Mouse (Mus musculus) inflammation-experienced regulatory T-cells, adult 6 months (primary cell): Measurements from ENCODE around the gene Med27. TPM values are rescaled to one million over a fixed set of nuclear protein-coding genes. Genes with fewer than 3 reads are reported as not detected.
"Not testable (repeated sequence)": the region's sequence is repeated elsewhere in the genome, so short reads cannot be mapped to it uniquely, and the experiment has no call there.

Experiments
- ATAC-seq: one replicate; pipeline ENCODE4 v1.8.0; 2017
- polyA plus RNA-seq, 3 experiments: library from polyadenylated mRNA; unstranded; fragments of 100-300 nt; shearing (Covaris generic); gene quantifications; one replicate each; pipeline ENCODE4 v1.2.1; 2017

Gene Med27
- polyA plus RNA-seq, 3 experiments from 2014 or later: 28.1 to 32.9 (median 31.4) TPM

DNA sequence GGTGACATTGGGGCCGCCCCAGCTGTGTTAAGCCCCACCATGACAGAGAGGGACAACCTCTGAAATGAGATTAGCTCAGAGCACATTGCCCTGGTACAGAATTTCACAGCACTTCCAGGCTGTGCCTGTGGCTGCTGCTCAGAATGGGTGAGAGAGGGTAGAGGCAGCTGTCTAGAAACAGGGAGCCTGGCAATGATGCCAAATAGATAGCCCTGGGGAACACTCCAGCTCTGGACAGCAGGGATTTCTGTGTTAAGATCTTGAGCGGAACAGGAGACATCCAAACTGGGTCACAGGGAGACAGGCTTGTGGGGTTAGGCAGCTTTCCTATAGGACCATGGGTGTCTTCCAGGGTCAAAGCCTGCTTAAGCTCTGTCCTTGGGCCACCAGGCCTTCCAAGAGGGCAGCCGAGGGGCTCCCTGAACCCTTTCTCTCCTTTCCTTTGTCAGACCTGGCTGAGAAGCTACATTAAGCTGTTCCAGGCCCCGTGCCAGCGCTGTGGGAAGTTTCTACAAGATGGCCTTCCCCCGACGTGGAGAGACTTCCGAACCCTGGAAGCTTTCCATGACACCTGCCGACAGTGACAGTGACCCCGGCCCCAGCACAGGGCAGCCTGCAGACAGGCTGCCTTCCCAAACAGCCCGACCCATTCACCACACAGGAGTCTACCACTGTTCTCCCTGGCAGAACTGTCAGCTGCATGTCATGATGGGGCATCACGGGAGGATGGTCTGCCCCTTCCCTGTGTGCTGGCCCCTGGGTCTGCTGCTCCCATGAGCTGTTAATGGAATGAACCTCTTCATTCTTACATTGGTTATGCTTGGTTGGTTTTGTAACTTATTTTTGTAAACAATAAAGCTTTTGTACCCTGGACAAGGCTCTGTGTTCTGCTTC is 177.5 kb downstream of the Med27 start:
- no peak for ATAC-seq

DNA sequence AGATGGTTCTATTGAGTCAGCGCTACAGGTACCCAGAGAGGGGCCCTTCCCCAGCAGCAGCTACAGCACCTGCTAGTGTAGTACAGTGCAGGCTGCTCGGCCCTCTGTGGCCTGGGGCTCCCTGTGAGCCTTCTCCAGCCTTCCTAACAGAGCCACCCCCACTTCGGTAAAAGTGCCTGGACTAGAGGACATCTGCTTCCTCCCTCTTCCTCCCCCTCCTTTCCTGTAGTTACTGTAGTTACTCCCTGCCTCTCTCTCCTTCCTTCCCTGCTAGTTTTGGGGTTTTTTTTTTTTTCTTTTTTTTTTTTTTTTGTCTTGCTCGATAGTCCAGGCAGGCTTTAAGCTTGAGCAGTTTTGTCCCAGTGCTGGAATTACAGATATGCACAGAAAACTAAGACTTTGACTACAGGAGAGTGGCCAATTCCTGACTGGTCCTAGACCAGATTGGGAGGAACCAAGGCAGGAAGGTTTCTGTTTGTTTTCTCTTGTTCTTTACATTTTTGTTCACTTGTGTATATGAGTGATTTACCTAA is 178.7 kb downstream of the Med27 start:
- ATAC-seq: no peak

- ATAC-seq: no peak
Measured at GRCm38 (mm10) chr2:29526266-29526665, 179.6 kb downstream of the Med27 start.

- not testable (repeated sequence) for ATAC-seq
Measured at GRCm38 (mm10) chr2:29527480-29527879, 180.9 kb downstream of the Med27 start.

GRCm38 (mm10) chr2:29528811-29529210 is 182.2 kb downstream of the Med27 start:
- no peak for ATAC-seq

DNA sequence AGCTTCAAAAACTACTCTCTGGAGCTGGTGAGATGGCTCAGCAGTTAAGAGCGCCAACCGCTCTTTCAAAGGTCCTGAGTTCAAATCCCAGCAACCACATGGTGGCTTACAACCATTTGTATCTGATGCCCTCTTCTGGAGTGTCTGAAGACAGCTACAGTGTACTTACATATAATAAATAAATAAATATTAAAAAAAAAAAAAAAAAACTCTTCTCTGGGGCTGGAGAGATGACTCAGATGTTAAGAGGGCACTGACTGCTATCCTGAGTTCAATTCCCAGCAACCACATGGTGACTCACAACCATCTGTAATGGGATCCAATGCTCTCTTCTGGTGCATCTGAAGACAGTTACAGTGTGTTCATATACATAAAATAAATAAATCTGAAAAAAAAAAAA is 183.2 kb downstream of the Med27 start:
- ATAC-seq: not testable (repeated sequence)

DNA sequence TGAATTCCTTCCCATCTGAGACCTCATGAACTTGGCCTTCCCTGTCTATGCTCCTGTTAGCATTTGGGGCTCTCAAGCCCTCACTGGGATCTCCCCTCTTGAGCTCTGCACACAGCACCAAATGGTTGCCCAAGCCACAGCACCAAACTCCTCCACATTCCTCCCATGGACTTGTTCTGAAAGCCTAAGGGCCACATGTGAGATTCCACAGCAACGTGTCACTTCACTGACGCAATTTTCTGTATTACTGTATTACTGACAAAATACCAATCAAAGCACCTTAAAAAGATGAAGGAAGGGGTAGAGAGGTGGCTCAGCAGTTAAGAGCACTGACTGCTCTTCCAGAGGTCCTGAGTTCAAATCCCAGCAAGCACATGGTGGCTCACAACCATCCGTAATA is 185.6 kb downstream of the Med27 start:
- ATAC-seq: no peak

GRCm38 (mm10) chr2:29532921-29533320 is 186.3 kb downstream of the Med27 start:
- ATAC-seq: no peak

DNA sequence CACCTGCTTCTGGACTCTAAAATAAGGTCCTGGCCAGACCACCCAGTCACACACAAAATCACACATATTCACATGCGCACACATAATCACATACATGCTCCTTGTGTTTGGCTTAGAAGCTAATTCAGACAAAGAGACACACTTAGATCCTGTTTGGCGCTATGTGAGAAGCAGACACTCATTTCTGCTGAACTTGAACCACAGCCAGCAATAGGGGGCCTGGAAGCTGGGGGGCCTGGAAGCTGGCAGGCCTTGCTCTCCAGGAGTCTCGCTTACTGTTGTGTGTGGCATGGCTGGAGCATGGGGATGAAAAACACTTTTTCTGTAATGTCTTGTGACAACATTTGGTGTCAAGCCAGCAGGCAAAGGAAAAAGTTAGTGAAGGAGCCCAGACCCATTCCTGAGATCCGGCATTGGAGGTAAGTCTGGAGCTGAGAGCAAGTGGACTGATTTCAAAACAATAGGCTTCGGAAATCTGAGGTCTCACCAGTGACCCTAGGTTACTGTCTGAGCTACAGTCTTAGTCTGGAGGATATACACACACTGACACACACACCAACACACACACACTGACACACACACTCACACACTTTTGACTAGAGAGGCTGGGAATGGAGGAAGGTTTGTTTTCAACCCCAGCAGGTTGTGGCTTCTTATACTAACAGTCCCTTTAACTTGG is 189.1 kb downstream of the Med27 start:
- no peak for ATAC-seq

DNA sequence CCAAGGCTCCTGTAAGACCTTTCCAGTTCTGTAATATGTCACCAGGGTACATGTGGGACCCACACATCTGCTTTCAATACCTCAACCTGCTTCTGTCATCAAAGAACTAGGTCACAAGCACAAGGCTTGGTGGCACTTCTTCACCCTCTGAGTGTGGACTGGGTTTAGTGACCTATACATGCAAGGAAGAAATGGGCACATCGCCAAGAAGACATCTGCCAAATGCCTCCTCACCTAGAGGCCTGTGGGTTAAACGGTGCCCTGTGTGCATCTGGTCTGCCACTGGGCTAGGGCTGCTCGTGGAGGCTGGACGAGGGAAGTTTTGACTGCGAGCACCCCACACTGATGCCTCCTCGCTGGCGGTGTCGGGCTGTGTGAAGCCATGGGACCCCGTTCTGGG is 189.9 kb downstream of the Med27 start:
- no peak for ATAC-seq

GRCm38 (mm10) chr2:29537334-29537733 is 190.7 kb downstream of the Med27 start:
- ATAC-seq: no peak

DNA sequence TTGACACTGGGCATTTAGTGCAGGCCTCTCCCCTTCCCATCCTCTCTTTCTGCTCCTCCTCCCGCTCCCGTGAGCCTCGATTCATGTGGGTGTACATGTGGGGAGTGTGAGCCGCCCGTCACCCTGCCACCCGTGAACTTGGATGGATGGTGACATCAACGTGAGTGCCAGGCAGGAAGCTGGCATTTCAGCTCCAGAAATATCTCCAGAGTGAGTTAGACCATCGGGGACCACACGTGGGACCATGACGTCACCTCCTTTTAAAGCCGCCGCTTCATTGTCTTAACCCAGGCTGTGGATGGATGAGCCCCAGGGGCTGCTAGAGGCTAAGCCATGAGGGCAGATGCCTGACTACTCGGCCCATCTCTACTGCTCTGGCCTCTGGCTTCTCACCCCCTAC is 195.4 kb downstream of the Med27 start:
- no peak for ATAC-seq

- no peak for ATAC-seq
Measured at GRCm38 (mm10) chr2:29546571-29546970, 200.0 kb downstream of the Med27 start.

DNA sequence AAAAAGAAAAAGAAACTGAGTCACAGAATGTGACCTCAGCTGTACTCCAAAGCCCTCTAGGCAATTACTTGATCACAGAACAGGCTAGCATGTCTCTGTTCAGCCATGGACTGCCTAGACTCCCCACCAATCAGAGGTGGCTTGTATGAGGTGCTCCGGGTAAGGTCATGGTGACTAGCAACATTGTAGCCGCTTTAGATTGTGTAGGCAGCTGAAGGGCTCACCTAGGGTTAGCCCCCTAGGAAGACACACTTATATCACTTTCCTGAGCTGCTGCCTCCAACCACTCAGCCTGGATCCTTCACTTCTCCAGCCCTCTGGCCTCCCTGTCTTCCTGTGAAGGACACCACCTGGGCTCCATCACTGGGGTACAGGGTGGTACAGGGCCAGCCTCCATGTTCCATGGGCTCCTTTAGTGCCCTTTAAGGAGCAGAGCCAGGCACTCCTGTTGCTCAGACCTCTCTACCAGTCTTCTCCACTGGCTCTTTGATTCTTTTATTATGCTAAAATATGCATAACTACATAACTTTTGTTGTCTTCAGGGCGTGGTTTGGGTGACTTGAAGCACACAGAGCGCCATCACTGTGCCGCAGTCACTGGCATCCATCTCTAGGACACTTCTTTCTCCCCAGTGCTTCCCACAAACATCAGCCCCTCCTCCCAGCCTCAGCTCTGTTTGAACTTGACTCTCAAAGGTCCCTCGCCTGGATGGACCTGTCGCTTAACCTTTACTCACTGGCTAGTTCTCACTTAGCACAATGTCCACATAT is 205.4 kb downstream of the Med27 start:
- no peak for ATAC-seq

DNA sequence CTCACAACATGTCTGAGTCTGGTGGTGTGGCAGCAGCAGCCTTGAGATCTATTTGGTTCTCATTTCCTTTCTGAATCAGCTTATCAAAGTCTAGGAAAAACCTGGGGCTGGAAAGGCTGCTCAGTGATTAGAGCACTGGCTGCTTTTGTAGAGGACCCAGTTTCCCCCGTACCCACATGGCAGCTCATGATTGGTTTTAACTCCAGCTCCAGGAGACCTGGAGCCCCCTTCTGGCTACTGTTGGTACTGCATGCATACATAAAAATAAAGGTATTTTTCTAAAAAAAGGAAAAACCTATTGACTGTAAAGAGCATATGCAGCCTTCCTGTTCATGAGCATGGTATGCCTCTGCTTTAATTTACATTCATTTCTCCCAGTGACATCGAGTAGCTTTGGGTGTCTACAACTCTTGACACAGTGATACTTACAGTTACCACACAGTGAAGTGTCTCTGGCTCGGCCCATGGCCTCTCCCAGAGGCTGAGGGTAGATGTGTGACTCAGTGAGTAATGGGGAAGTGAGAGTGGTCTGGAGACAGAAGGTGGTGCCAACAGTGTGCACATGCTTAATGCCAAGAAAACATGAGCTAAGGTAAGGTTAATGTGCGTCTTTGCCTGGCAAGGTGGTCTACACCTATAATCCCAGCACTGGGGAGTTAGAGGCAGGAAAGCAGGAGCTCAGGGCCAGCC is 207.5 kb downstream of the Med27 start:
- no peak for ATAC-seq

DNA sequence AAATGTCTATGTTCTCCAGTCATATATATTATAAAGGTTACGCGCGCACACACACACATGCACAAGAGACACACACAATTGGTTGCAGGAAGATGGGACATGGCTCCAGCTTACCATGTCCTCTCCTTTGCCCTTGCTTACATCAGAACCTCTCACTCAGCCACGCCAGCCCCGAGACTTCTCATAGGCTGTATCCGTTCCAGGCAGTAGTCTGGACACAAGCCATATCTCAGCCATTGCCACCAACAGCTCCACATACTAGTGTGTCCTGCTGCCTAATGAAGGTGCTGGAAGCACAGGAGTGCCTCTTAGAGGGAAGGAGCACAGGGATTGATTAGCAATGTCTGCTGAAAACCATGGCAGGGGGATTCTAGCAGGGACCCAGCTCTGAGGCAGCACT is 211.9 kb downstream of the Med27 start:
- ATAC-seq: no peak

DNA sequence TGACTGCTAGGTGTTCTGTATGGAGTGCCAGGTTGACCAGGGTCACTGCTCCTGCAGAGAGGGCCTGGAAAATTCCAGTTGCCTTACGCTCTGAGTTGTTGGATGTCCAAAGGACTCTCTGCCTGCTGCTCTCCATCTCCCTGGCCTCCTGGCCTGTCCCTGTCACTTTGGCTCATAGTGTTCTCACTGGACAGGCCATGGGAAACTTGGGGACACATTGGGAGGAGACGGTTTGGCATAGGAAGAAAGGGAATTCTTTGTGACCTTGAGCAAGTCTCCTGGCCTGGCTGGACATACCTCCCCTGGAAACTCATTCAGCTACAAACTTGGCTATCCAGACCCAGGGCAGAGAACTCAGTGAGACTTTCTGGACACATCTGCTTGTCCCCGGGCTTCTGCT is 213.3 kb downstream of the Med27 start:
- ATAC-seq: no peak

DNA sequence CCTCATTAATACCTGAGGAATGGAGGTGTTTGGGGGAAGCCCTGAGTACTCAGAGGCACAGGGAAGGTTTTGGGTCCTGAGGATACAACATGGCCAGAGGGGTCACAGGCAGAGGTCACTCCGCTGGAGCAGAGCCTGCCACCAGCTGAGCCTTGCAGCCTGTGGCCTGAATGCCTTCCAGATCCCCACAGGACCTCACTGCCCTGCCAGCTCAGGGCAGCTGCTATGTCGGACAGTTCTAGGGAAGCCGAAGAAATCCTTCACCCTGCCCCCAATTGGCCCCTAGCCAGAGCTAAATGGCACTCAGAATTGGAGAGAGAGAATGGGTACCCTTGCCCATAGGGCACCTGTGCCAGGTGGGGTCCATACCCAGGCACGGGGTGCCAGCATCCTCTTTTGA is 214.8 kb downstream of the Med27 start:
- ATAC-seq: no peak

- ATAC-seq: no peak
Measured at GRCm38 (mm10) chr2:29563986-29564385, 217.4 kb downstream of the Med27 start.

GRCm38 (mm10) chr2:29565570-29566433 is 219.2 kb downstream of the Med27 start:
- ATAC-seq: no peak
